Mouse (Mus musculus) gastrocnemius, postnatal 25 days (tissue): ENCODE results near the gene Gm10251. TPM values are rescaled to one million over a fixed set of nuclear protein-coding genes. Genes with fewer than 3 reads are reported as not detected.
"Not testable (repeated sequence)": the region's sequence is repeated elsewhere in the genome, so short reads cannot be mapped to it uniquely, and the experiment has no call there.

Source experiments
- DNase-seq: peaks from one replicate; pipeline ENCODE4 v3.0.0; 2022
- long read RNA-seq, 2 experiments: library from polyadenylated mRNA; stranded (forward); transcript quantifications; one replicate each; pipeline ENCODE4 v2.0.0; 2021
- total RNA-seq, 2 experiments: library from RNA; stranded (reverse); gene quantifications; 1 replicate in 1 of 2; 2 replicates in 1 of 2; pipeline ENCODE4 v1.2.3; 2021

The Gm10251 gene
- total RNA-seq = not detected
- long read RNA-seq, experiment 1 = 0 reads
- long read RNA-seq, experiment 2 = 0 reads

- DNase-seq = not testable (repeated sequence)
These were observed at the start of gene Gm10251 for GRCm38 (mm10) chr14:6684070-6684469. Gm10251 (minus strand) TSS chr14:6684170.

DNA sequence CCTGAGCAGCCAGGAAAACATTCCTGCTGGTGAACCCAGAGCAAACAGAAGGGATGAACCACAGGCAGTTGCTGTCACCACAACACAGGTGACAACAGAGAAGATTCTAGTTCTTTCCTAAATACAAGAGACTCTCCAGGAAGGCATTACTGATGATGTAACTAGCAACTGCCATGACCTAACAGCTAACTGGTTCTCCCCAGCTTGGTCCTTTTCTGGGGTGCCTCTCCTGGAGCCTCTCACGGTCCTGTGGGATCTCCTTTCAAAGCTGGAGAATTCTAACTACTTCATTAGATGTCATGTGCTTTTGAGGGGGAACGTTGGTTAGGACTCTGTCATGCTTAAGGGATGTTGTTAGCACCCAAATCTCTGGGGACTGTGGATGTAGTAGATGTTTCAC is 36.2 kb upstream of the Gm10251 start, which contains the start of gene Gm8050:
Gene Gm8050, minus strand, starts transcription at position 101 of the 400 bp plus-strand sequence.
- not testable (repeated sequence) for DNase-seq

- not testable (repeated sequence) for DNase-seq
These were observed 61.7 kb downstream of the Gm10251 start, which contains the start of gene Gm3460 for GRCm38 (mm10) chr14:6622318-6622717. Gm3460 (minus strand) TSS chr14:6622418.

DNA sequence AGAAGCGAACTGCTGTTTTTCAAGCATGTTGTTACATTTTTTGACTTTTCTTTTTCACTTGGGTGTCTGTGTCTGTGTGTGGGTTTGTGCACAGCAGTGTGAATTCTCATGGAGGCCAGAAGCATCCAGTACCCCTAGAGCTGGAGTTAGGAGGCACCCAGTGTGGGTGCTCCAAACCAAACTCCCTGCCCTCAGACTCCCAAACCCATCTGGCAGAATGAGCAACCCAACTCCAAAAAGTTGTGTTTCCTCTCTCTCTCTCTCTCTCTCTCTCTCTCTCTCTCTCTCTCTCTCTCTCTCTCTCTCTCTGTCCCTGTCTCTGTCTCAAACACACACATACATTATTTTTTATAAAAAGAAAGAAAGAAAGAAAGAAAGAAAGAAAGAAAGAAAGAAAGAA is 77.5 kb downstream of the Gm10251 start:
- peak; percentile 6 for DNase-seq

DNA sequence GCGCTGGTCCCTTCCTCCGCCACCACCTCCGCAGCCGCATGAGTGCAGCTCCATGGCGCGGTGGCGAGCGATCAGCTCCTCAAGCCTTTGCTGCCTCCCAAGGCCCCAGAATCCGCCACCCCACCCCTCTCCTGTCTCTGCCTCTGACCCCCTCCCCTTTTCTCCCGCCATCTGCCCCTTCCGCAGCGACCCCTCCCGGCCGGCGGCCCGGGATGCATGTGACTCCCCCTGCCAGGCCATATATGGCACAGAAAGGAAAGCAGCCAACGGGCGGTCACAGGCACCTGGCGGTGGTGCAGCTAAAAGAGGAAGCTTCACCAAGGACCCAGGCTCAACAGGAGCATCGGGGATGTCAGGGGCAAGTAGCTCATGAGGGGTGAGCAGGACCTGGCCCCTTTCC is 79.0 kb downstream of the Gm10251 start:
- peak; percentile 4 for DNase-seq

- not testable (repeated sequence) for DNase-seq
These were observed 79.4 kb downstream of the Gm10251 start for GRCm38 (mm10) chr14:6604551-6604950.

GRCm38 (mm10) chr14:6590513-6590912 is 93.5 kb downstream of the Gm10251 start, which contains the start of gene Gm3629:
Gm3629 (minus strand) TSS chr14:6590613.
- DNase-seq = not testable (repeated sequence)

Other genes starting within 250 kb of the Gm10251 start
- not detected for gene Gm3594, start 239.6 kb downstream of the Gm10251 start, total RNA-seq
- not detected for gene Gm8356, start 146.9 kb downstream of the Gm10251 start, total RNA-seq
- under 1 TPM in 1 of 2 experiments, not detected in 1; 0.24 TPM for gene Gm3629, start 93.6 kb downstream of the Gm10251 start, total RNA-seq
- not detected for gene Gm3460, start 61.8 kb downstream of the Gm10251 start, total RNA-seq
- not detected for gene Gm8050, start 36.1 kb upstream of the Gm10251 start, total RNA-seq
- under 1 TPM; 0.67 to 0.94 TPM for gene Gm3636, start 58.2 kb upstream of the Gm10251 start, total RNA-seq
- gene Gm8362, start 90.2 kb upstream of the Gm10251 start, total RNA-seq = not detected
- not detected for gene Gm3642, start 156.1 kb upstream of the Gm10251 start, total RNA-seq
- under 1 TPM; 0.20 to 0.43 TPM for gene Gm3667, start 205.8 kb upstream of the Gm10251 start, total RNA-seq